Mouse (Mus musculus): Measurements from ENCODE around the gene Rufy3.

The Rufy3 gene

DNA sequence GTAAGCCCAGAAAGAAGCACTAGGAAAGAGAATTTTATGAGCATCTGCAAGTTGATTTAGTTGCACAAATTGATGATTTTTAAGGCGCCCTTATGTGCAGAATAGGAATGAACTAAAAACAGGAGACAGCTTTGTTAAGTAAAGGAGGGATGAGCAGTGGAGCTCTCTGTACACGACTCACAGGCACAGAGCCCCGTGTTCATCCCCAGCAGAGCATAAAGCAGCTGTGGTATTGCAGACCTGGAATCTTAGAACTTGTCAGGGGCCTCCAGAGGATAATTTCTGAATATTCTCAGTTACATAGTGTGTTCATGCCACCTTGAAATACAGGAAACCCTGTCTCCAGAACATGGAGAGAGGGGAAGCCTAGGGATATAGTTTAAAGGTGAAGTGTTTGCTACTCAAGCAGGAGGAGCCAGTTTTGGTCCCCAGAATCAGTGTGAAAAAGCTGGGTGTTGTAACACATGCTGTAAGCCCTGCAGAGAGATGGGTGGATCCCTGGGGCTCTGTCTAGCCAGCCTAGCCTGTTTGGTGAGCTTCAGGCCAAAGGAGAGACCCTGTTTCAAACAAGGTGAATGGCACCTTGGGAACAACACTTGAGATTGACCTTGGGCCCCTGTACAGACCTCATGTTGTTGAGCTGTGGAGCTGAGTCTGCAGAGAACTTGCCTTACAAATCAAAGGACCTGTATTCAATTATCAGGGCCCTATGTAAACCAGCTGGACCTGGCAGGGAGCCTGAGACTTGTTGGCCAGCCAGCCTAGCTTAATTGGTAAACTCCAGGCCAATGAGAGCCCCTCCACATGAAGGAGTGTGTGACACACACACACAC is 10.9 kb downstream of the Rufy3 start:
- no peak for DNase-seq (ENCODE audit: low spot score in 2 of 2)

DNA sequence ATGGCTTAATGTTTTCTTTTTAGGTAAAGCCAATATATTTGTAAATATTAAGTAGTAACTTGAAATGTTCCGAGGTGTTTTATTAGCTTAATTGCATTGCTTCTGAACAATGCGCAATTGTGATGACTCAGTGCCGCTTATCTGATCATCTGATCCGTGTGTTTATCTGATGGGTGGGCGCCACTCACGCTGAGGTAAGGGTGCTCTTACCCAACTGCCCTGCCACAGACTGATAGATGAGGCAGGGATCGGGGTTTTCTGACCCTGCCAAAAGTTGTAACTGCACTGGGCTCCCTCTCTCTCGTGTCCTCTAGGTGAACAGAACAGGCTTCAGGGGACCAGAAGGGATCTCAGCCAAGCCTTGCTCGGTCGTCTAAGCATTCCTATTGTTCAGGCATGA is 15.8 kb downstream of the Rufy3 start:
- DNase-seq (ENCODE audit: low spot score in 2 of 2): no peak

DNA sequence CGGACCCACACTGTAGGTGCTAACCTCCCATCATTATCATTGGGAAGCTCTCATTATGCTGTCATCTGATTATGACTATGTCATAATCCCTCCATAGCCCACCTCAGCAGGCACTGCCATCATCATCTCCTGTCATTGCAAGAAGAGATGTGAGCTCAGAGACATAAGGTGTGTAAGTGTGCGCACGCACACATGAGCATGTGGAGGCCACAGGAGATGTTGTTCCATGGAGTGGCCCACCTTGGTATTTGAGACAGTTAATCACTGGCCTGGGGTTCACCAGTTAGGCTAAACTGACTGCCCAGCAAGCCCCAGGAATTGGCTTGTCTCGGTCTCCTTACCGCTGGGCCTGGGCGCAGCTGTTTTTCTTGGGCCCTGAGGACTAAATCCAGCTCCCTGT is 16.5 kb downstream of the Rufy3 start:
- no peak for DNase-seq (ENCODE audit: low spot score in 2 of 2)

DNA sequence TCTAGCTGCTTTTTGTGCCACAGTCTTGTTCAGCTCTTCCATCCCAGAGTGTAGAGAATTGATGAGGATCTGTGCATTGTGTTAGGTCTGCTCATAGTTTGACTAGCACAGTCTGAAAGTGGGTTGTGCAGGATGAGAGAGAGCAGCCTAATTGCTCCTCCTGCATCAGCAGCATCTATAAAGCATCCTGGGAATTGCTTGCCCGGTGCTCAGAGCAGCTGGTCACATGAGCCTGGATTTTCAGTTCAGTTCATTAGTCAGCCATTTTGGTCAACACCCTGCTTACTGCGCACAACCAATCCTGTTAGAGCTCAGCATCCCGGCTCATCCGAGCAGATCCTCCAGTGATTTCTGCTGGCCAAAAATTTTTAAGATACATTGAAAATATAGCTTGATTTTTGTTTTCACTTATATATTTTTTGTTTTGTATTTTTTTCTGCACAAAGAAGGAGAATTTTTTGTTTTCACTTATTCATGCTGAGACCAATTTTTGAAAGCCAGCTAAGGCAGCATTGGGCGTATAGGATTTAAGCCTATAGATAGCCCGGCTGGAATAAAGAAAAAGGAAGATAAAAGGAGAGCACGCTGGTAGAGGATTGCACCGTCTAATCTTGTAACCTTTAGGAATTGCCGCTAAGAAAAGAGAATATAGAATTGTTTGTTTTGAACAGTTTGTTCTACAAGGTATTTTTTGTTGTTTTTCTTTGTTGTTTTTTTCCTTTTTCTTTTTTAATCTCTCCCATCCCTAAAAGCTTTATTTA is 18.6 kb downstream of the Rufy3 start:
- DNase-seq (ENCODE audit: low spot score in 2 of 2): peak; percentile 69 to 75

DNA sequence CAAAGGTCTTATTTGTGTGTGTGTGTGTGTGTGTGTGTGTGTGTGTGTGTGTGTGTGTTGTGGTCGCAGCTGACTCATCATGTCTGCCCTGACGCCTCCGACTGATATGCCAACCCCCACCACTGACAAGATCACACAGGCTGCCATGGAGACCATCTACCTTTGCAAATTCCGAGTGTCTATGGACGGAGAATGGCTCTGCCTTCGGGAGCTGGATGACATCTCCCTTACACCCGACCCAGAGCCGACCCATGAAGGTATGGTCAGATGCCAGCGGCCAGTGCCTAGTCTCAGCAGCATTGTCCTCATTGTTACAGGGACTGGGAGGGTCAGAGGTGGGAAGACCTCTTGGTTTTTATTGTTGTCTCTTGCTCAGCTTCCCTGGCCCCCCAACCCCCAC is 19.2 kb downstream of the Rufy3 start:
- DNase-seq (ENCODE audit: low spot score in 2 of 2): no peak

DNA sequence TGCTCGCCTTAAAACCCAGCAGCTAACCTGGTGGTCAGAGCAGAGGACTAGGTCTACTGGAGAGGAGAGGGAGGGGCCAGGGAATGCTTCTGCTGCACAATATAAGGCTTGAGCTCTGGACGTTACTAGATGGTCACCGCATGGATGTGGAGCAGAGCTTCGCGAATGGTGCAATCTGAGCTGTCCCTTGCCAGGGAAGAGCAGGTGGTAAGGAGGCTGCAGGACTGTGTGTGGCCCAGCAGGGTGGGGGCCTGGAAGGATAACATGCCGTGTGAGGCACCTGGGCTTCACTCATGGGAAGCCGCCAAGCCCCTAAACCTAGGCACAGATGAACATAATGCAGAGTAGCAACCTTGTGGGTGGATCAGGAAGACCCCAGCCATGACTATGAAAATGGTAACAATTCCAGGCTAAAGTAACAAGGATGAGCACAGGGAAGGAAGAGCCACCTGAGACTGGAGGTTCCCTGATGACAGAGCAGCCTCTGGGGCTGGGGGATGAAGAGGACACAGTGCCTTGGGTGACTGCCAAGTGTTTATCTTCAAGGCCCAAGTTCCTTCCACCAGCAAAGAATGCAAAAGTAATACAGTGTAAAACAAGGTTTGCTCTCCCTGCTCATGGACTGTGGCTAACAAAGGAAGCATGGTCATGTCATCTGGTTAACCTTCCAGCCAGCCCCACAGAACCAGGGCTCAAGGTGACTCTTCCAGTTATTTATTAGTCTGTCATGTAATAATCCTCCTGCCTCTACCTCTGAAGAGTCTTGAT is 21.8 kb downstream of the Rufy3 start:
- no peak for DNase-seq (ENCODE audit: low spot score in 2 of 2)

DNA sequence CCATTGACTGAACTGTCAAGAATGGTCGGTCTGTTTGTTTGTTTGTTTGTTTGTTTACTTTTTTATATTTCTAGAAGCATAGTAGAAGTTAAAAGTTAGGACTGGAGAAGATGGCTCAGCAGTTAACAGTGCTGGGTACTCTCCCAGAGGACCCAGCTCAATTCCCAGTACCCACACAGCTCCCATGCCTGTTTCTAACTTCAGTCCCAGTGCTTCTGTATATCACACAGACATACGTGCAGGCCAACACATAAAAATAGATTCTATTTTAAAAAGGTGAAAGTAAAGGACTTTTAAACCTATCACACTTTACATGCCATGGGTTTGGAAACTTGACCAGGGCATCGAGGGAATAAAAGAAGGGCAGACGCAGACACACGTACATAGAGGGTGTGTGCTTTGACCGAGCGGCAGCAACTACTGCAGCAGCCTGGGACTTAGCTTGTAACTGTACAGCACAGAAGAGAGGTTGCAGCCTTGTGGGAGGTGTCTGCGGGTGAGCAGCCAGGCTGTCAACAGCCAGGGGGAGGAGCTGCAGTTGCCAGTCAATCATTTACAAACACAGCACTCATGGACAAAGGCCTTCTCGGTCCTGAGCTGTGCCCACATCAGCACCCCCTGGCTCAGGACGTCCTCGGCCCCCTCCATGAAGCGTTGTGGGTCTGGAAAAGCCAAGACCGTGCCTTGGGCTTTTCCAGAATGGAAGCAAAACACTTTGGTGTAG is 22.5 kb downstream of the Rufy3 start:
- no peak for DNase-seq (ENCODE audit: low spot score in 2 of 2)

DNA sequence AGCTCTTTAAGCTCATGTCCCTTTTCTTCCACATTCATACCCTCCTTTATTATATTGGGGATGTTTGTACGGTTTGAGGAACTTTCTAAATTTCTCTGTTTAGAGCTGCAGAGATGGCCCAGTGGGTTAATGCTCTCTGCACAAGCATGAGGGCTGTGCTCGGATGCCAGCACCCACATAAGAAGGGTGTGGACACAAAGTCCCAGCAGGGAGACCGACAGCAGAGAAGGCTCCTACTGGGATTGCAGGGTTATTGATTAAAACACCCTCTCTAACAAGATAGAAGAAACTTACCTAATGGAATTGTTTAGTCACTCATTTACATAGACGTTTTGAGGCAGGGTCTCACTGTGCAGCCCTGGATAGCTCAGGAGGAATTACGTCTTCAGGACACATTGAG is 23.6 kb downstream of the Rufy3 start:
- no peak for DNase-seq (ENCODE audit: low spot score in 2 of 2)

DNA sequence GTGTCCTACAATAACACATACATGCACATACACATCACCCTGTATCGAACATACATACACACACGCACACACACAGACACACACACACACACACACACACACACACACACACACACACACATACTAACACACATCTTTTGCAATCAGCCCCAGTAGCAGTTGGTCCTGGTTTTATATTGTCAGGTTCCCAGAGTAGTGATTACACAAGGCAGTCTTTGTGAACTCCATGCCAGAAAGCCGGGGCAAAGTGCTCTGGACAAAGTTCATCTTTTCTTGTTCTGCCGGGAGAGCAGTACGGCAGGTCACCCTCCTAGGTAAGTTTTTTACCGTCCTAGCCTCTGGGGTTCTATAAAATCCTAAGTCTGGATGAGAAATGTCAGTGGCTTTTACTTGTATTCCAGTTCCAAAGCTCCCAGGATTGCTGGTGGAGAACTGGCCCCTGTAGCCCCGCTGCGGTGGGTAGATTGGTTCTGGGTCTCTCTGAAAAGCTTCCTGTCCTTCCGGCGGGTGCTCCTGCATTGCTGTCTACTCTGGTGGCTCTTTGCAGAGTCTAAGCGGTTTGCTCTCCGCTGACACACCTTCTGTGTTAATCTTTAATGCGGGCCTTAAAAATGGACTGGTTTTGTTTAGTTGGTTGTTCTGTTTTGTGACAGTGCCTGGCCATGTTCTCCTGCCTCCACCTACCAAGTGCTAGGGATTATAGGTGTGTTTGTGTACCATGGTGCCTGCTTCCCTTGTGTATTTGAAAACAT is 28.8 kb downstream of the Rufy3 start:
- no peak for DNase-seq (ENCODE audit: low spot score in 2 of 2)

DNA sequence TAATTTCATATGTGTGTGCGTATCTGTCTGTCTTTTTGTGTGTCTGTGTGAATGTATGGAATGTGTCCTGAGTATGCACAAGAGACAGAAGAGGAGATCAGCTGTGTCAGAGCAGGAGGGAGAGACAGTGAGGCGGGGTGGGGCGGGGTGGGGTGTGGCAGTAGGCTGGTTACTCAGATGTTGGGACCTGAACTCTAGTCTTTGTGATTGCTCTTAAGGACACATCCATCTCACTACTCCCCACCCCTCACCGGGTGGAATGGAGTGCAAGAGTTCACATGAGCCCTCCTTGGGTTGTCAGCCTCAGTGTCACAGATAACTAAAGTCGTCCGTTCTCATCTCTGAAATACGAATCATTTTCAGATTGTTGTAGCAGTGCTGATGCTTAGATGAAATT is 29.3 kb downstream of the Rufy3 start:
- DNase-seq (ENCODE audit: low spot score in 2 of 2): no peak

DNA sequence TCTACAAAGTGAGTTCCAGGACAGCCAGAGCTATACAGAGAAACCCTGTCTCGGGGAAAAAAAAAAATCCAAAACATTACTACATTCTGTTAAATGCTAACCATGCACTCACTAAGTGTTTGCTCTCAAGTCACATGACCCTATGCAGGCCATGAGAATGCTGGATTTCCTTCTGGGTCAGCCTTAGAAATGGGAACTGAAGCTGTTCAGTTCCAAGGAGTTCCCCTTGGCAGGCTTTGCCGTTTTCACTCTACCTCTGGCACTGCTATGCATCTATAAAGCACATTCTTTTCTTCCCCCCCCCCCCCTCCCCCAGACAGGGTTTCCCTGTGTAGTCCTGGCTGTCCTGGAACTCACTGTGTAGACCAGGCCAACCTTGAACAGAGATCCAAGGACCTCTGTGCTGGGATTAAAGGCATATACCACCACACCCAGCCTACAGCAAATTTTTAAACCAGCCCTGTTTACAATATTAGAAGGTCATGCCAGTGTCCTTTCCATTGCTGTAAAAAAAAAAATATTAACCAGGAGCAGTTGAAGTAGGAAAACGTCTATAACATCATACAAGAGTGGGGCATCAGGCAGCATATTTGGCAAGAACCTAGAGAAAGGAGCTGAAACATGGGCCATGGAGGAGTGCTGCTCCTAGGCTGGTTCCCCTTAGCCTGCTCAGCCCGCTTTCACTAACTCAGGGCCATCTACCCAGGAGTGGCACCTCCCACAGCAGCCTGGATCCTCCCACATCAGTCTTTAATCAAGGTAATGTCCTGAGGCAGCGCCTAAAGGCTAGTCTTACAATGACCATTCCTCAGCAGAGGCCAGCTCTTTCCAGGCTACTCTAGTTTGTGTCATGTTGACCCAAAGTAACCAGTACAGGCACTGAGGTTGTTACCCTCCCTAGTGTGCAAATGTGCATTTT is 31.0 kb downstream of the Rufy3 start:
- DNase-seq (ENCODE audit: low spot score in 2 of 2): no peak

DNA sequence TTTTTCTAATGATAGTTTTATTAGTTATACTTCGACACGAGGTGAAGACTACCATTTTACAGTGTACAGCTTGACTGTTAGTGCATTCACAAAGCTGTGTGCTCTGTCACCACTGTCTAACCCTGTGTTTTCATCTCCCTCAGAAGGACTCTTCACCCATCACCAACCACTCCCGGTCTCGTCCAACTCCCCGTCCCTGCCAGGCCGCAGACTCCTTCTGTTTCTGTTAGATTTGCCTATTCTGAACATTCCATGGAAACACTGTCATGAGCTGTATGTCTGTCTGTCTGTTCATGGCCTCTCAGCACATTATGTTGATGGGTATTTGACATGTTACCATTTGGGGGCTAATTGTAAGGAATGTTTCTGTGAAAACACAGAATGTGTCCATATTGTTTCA is 34.1 kb downstream of the Rufy3 start:
- DNase-seq (ENCODE audit: low spot score in 2 of 2): no peak

DNA sequence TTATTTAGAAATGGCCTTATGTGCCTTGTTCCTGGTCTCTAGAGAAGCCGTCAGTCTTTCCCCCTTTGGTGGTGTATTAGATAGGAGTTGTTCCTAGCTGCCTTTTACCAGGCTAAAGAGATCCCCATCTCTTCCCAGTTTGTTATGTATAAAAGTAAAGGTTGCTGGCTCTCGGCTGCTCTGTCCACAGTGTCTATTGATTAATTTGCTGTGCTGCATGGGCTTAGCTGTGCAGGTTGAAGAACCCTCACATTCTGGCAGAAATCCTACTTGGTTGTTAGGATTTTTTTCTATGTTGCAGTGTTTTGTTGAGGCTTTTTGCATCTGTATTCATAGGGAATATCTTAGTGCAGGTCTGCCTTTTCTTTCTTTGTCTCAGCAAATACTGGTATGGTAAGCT is 37.2 kb downstream of the Rufy3 start:
- no peak for DNase-seq (ENCODE audit: low spot score in 2 of 2)

DNA sequence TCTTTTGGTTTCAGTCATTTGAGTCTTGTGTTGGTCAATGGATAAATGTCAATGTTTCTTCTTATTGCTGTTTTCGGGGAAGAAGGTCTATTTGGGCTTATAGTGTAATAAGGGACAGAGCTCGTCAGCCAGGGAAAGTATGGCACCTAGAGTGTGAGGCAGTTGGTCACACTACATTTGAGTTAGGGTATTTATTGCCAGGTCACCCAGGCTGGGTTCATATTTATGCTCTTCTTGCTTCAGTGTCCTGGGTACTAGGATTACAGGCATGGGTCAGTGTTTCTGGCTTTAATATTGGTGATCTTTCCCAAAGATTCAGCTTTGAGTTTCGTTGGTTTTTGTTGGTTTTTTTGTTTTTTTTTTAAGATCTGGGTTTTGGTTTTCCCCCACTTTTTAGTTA is 37.9 kb downstream of the Rufy3 start:
- DNase-seq (ENCODE audit: low spot score in 2 of 2): no peak

DNA sequence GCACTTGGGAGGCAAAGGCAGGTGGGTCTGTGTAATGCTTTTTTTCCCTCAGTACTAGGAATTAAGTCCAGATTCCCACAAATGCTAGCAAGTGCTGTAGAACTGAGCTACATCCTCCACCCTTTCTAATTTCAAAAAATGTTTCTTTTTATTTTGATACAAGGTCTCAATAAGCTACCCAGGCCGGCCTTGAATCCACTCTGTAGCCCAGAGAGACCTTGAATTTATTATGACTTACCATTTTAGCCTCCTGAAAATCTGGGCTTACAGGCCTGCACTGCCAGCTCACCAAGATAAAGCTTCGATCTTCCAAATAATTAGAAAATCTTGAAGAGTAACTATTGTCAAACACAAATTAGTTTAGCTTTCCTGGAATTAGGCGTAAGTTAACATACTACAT is 39.2 kb downstream of the Rufy3 start:
- no peak for DNase-seq (ENCODE audit: low spot score in 2 of 2)

DNA sequence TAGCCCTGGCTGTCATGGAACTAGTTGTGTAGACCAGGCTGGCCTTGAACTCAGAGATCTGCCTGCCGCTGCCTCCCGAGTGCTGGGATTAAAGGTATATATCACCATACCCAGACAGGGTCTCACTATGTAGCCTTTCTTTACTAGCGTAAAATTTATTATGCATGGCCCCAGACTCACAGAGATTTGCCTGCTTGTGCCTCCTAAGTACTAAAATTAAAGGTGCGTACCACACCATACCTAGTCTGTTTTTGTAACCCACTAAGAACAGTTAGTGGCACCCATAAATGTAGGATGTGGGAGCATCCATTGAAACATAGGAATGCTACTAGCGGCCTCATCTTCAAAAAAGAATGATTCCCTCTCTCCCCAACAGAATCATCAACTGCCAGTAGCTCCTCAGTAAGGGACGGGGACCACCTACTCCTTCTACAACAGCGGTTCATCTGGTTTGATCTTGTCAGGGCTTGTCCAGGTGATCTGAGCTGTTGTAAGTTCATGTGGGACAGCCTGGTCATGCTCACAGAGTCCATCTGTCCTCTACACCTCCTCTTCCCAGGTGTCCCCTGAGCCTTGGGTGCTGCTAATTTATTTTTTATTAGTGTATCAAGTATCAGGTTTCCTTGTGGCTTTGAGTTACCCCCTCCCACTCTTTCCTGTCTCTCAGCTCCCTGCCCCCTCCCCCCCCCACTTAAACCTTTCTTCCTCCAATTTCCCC is 40.0 kb downstream of the Rufy3 start:
- DNase-seq (ENCODE audit: low spot score in 2 of 2): no peak

DNA sequence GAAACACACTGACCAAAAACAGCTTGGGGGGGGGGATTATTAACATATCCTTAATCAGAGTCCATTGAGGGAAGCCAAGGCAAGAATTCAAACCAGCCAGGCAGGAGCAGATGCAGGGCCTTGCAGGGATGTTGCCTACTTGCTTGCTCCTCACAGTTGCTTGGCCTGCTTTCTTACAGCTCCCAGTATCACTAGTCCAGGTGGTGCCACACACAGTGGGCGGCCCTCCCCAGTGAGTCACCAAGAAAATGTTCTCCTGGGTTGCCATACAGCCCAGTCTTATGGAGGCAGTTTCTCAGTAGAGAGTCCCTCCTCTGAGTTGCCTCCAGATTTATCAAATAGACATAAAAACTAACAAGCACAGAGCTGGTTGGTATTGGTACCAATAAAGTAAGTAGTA is 49.3 kb downstream of the Rufy3 start:
- DNase-seq (ENCODE audit: low spot score in 2 of 2): peak in 1 of 2 experiments; percentile 35

DNA sequence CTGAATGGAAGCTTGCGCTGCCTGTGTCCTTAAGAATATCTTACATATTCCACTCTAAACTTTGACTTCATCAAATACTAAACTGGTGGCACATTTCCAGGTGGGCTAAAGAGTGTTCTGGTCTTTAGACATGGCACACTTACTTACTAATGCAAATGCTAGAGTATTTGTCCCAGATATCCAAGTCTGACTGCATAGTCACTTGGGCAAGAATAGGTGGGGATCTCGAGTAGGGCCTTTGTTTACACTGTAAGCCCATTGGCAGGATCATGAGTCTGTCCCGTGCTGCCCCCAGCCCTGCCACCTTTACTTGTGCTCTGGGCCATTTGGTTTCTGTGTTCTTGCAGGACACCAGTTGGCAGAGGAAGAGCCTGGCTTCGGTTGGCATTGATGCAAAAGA is 52.1 kb downstream of the Rufy3 start:
- no peak for DNase-seq (ENCODE audit: low spot score in 2 of 2)

DNA sequence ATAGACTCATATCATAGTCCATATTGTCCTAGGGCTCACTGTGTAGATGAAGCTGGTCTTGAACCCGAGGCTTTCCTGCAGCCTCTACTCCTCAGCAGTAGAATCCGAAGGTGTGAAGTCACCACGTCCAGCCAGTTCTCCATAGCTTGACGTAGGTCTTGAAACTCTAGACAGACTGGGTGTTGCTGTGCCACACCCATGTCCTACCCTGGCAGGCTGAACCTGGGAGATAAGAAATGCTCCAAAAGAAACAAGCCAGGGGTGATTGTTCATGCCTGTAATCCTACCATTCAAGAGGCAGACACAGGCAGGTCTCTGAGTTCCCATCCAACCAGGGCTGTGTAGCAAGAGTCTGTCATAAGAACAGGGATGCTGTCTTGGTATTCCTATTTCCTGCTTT is 62.7 kb downstream of the Rufy3 start:
- DNase-seq (ENCODE audit: low spot score in 2 of 2): no peak

All from frontal cortex, postnatal 25 days (tissue).